Mouse (Mus musculus) lung, embryonic 15.5 days (tissue): ENCODE results near the gene Gm10031. TPM values are rescaled to one million over a fixed set of nuclear protein-coding genes. Genes with fewer than 3 reads are reported as not detected.
"Not testable (repeated sequence)": the region's sequence is repeated elsewhere in the genome, so short reads cannot be mapped to it uniquely, and the experiment has no call there.

Experiments
- ATAC-seq: fragments of 200-750 bp; cut with Nextera tagmentation; 2 replicates; pipeline ENCODE4 v1.8.0; 2017; ENCODE audit warnings: moderate number of reproducible peaks, borderline replicate concordance; ENCODE audit not compliant: low FRiP score, low TSS enrichment; ENCODE audit errors: extremely low read depth
- H3K27ac ChIP-seq: fragments of 300-500 bp; sonication (generic); 2 replicates; pipeline ENCODE4 v1.5.1; 2015; ENCODE audit warnings: moderate library complexity, mild to moderate bottlenecking, inconsistent platforms
- H3K27me3 ChIP-seq: fragments of 300-500 bp; sonication (generic); 2 replicates; pipeline ENCODE4 v1.6.1; 2015; ENCODE audit warnings: inconsistent platforms
- H3K36me3 ChIP-seq: fragments of 300-500 bp; sonication (generic); 2 replicates; pipeline ENCODE4 v1.6.1; 2015; ENCODE audit warnings: inconsistent platforms
- H3K4me1 ChIP-seq: fragments of 300-500 bp; sonication (generic); 2 replicates; pipeline ENCODE4 v1.6.1; 2015; ENCODE audit warnings: inconsistent platforms
- H3K4me2 ChIP-seq: fragments of 300-500 bp; sonication (generic); 2 replicates; pipeline ENCODE4 v1.6.1; 2015; ENCODE audit warnings: inconsistent platforms, mild to moderate bottlenecking, moderate library complexity
- H3K4me3 ChIP-seq: fragments of 300-500 bp; sonication (generic); 2 replicates; pipeline ENCODE4 v1.5.1; 2015; ENCODE audit warnings: mild to moderate bottlenecking, inconsistent platforms
- H3K9ac ChIP-seq: fragments of 300-500 bp; sonication (generic); 2 replicates; pipeline ENCODE4 v1.6.1; 2015; ENCODE audit warnings: inconsistent platforms
- H3K9me3 ChIP-seq: fragments of 300-500 bp; sonication (generic); 2 replicates; pipeline ENCODE4 v1.6.1; 2016; ENCODE audit warnings: inconsistent platforms
- WGBS: fragments of 180-500 bp; shearing (Covaris S2); methylation state at CpG from one replicate; pipeline ENCODE4 v1.1.7; 2015; 5-methylcytosine and 5-hydroxymethylcytosine counted together
- polyA plus RNA-seq: library from polyadenylated mRNA; unstranded; fragments of >200 nt; fragmentation: Nextera tagmentation; extraction: Ambion mirVana; gene quantifications from 2 replicates; pipeline ENCODE4 v1.2.1, GENCODE M21; 2015

The Gm10031 gene
- polyA plus RNA-seq: 0.25 and 0.27 TPM in 2 replicates

DNA sequence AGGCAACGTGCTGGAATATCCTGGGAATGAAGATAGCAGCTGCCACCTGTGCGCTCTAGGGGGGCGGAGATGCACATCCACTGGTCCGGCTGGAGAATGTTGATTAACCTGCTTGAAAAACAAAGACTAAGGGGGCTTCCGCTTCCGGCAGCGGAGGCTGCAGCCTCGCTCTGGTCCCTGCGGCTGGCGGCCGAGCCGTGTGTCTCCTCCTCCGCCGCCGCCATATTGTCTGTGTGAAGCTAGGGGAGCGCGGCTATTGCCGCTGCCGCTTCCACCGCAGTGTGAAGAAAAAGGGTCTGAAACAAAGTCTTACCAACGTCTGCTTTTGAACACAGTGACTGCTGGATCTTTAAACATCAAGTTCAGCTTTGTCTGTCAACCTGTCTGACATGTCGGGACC is at the start of gene Gm10031:
Gene Gm10031 (plus strand): TSS at position 171 of the 400 bp plus-strand sequence.
- H3K27ac ChIP-seq, H3K4me2 ChIP-seq, H3K9ac ChIP-seq, H3K9me3 ChIP-seq, H3K4me3 ChIP-seq, ATAC-seq, H3K36me3 ChIP-seq, H3K27me3 ChIP-seq, H3K4me1 ChIP-seq: not testable (repeated sequence)
- WGBS: 89% methylated on average over 22 of the region's 22 CpGs

DNA sequence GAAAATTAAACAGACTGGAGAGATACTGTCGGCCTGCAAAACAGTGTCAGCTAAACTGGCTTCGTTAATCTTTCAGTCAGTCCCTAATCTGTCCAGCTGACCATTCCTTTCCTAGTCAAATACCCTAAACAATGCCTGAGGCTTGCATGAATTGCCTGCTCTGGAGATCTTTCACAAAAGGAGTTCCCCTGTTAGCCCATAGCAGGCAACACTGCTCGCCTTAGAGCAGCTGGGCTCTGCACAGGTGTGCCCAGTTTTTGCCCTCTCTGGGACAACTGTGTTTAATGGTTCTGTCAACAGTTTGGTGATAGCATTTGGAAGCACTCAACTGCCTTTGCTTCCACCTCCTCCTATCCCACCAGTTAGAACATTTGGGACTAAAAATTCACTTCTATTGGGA is 49.0 kb upstream of the Gm10031 start:
- no peak overlapping the region for H3K4me3 ChIP-seq
- H3K27ac ChIP-seq: no peak overlapping the region
- peaks cover 33% of the 10 kb centered on the region for H3K4me1 ChIP-seq
- no peak overlapping the region for H3K4me2 ChIP-seq
- no peak overlapping the region for H3K9ac ChIP-seq
- no peaks in the 10 kb centered on the region for H3K9me3 ChIP-seq
- no peak for ATAC-seq
- H3K27me3 ChIP-seq: no peaks in the 10 kb centered on the region
- no peaks in the 10 kb centered on the region for H3K36me3 ChIP-seq
- WGBS: 53% methylated on average over 3 of the region's 3 CpGs

DNA sequence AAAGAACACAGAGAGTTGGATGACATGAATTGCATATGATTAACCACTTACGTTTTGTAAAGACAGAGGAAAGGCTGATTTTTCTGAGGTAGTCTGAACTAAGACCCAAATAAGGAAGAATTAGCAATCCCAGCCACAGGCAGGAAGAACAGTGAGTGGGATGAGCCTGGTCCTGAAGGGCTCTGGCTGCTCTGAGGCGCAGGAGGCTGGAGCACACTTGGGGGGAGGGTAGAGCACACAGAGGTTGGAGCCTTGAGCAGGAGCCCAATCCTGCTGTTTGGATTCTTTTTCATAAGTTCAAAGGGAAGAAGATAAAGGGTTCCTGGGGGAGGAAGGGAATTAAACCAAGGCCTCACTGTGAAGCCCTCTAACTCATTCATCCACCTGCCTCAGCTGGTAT is 47.8 kb upstream of the Gm10031 start:
- Histone ChIP-seq H3K9ac (no peak overlapping the region), H3K4me2 (no peak overlapping the region), H3K36me3 (no peaks in the 10 kb centered on the region), H3K9me3 (no peaks in the 10 kb centered on the region), H3K27ac (no peak overlapping the region), H3K4me1 (peaks cover 25% of the 10 kb centered on the region), H3K4me3 (no peak overlapping the region), H3K27me3 (no peaks in the 10 kb centered on the region)
- ATAC-seq: no peak
- WGBS: 47% methylated on average over 2 of the region's 2 CpGs

DNA sequence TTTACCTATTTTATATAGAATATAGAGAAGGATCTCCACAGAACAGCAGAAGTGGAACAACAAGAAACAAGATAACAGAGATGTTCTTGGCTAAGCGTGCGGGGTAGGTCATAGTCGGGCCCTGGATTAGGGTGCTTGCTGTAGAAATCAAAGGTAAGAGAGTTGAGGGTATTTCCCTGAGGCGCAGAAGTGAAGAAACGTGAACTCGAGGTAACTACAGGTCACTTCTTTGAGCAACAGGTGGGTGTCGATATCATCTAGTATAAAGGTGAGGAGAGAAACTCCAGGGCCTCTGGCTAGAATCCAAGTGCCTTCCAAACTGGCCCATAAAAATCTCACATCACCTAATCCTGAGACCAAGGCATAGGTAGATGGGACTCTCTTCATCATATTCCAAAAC is 47.3 kb upstream of the Gm10031 start:
- Histone ChIP-seq H3K9ac (no peak overlapping the region), H3K27ac (no peak overlapping the region), H3K36me3 (no peaks in the 10 kb centered on the region), H3K4me3 (no peak overlapping the region), H3K9me3 (no peaks in the 10 kb centered on the region), H3K4me1 (peaks cover 20% of the 10 kb centered on the region), H3K27me3 (no peaks in the 10 kb centered on the region), H3K4me2 (no peak overlapping the region)
- WGBS: 49% methylated on average over 7 of the region's 7 CpGs
- no peak for ATAC-seq

DNA sequence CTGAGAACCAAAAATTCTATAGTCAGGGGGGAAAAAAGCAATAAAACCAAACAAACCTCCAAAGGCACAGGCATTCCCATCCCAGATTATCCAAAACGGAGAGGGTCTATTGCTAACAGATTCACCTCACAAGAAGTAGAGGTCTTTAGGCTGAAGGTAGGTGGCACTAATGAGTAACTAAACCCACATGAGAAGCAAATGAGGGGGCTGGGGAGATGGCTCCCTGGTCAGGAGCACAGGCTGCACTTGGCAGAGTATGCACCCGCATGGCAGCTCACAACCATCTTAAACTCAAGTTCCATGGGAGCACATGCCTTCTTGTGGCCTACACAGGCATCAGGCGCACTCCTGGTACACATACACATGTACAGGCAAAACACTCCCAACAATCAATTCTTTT is 42.0 kb upstream of the Gm10031 start:
- no peak for ATAC-seq
- Histone ChIP-seq H3K9me3 (no peaks in the 10 kb centered on the region), H3K4me1 (no peaks in the 10 kb centered on the region), H3K4me2 (no peak overlapping the region), H3K36me3 (no peaks in the 10 kb centered on the region), H3K27ac (no peak overlapping the region), H3K27me3 (no peaks in the 10 kb centered on the region), H3K4me3 (no peak overlapping the region), H3K9ac (no peak overlapping the region)
- 89% methylated on average over 3 of the region's 3 CpGs for WGBS

DNA sequence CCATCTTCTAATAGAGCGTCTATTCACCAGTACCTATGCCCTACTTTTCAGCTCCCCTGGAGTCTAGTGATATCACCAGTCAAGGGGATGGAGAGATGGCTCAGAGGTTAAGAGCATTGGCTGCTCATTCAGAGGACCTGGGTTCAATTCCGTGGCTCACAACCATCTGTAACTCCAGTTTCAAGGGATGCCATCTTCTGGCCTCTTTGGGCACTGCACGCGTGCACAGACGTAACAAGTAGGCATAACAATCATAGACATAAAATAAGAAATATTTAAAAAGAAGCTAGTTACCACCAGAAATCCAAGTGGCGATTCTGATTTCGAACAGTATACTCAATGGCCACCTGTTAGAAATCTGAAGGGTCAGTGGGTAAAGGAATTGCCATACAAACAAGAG is 36.3 kb upstream of the Gm10031 start:
- Histone ChIP-seq H3K4me1 (no peaks in the 10 kb centered on the region), H3K4me3 (no peak overlapping the region), H3K9ac (no peak overlapping the region), H3K27me3 (no peaks in the 10 kb centered on the region), H3K36me3 (no peaks in the 10 kb centered on the region), H3K4me2 (no peak overlapping the region), H3K27ac (no peak overlapping the region), H3K9me3 (no peaks in the 10 kb centered on the region)
- ATAC-seq: no peak
- WGBS: 94% methylated on average over 7 of the region's 7 CpGs

DNA sequence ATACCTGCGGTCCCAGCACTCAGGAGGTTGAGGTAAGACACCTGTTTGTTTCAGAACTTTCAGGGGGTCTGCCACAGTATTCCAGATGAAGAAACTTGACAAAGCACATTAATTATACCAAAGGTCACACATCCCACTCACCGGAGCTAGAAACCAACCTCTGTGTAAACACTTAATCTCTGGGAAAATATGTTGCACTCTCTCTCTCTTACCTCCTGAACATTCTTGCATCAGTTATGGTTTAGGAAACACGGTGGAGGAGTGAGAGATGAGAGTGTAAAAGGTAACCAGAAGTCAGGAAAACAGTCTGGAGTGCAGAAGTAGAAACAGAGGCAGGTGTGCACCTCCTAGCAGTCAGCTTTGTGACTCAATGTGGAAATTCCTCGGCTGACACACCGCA is 35.8 kb upstream of the Gm10031 start:
- WGBS: 62% methylated on average over 5 of the region's 5 CpGs
- Histone ChIP-seq H3K36me3 (no peaks in the 10 kb centered on the region), H3K4me3 (no peak overlapping the region), H3K9ac (no peak overlapping the region), H3K9me3 (no peaks in the 10 kb centered on the region), H3K27ac (no peak overlapping the region), H3K4me2 (no peak overlapping the region), H3K27me3 (no peaks in the 10 kb centered on the region), H3K4me1 (no peaks in the 10 kb centered on the region)
- ATAC-seq: no peak

DNA sequence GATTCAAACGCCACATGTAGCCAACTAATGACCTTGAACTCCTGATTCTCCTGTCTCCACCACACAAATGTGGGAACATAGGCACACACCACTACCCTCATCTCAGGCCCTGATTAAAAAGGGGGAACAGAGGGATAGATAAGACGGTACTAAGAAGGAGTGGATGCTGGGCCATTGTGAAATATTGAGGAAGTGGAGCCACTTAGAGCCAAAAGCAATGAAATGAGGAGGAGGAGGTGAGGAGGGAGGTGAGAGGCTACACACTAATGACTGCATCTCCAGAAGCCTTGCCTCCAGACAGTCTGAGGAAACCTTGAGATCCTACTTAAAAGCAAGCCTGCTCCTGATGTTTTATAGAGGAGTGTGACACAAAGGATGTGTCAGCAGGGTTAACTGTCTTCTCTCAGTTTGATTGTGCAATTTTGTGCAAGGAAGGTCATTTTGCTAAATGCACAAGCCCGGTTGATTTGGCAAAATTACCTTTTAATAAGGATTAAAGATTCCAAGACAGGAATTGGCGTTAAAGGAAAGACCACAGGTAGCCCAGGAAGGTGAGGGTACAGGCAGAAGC is 32.5 kb upstream of the Gm10031 start:
- Histone ChIP-seq H3K4me2 (no peak overlapping the region), H3K9ac (no peak overlapping the region), H3K27me3 (no peaks in the 10 kb centered on the region), H3K27ac (no peak overlapping the region), H3K36me3 (no peaks in the 10 kb centered on the region), H3K4me1 (no peaks in the 10 kb centered on the region), H3K9me3 (no peaks in the 10 kb centered on the region), H3K4me3 (no peak overlapping the region)
- no peak for ATAC-seq
- 64% methylated on average over 4 of the region's 4 CpGs for WGBS

DNA sequence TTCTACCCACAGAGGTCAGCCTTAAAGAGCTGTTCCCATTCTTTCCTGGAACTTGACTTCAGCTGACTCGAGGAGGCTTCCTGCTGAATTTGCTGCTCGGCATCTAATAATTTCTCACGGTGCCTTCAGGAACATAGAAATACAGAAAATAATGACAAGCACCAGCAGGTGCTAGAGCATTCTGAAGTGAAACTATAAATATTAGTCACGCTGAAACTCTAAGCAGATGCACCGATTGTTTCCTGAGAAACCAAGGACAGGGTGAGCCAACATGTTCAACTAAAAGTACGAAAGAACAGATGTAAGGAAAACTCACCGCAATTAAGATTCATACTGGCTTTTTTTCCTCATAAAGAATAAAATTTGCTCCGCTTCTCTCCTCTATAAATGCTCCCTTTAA is 28.8 kb upstream of the Gm10031 start:
- Histone ChIP-seq H3K4me2 (no peak overlapping the region), H3K9me3 (no peaks in the 10 kb centered on the region), H3K4me1 (no peaks in the 10 kb centered on the region), H3K4me3 (no peak overlapping the region), H3K36me3 (no peaks in the 10 kb centered on the region), H3K27me3 (no peaks in the 10 kb centered on the region), H3K27ac (no peak overlapping the region), H3K9ac (no peak overlapping the region)
- ATAC-seq: no peak
- WGBS: 85% methylated on average over 8 of the region's 8 CpGs

DNA sequence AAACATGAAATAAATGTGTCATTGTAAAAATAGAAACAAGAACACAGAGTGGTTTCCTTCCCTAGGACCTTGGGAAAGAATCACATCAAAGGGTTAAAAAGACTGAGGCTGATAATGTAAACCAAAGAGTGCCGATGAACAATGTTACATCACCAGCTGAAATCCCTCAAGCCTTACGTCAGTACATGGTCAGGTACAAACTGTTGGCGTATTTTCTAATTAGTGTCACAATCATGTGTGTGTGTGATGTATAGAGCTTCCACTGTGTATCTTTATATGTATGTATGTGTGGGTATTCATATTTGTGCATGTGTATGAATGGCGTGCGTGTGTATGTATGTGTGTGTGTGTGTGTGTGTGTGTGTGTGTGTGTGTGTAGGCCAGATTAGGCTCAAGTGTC is 26.9 kb upstream of the Gm10031 start:
- no peak overlapping the region for H3K4me3 ChIP-seq
- no peak overlapping the region for H3K9ac ChIP-seq
- H3K27me3 ChIP-seq: no peaks in the 10 kb centered on the region
- 49% methylated on average over 5 of the region's 5 CpGs for WGBS
- no peak overlapping the region for H3K4me2 ChIP-seq
- H3K9me3 ChIP-seq: no peaks in the 10 kb centered on the region
- no peaks in the 10 kb centered on the region for H3K36me3 ChIP-seq
- H3K4me1 ChIP-seq: no peaks in the 10 kb centered on the region
- no peak for ATAC-seq
- no peak overlapping the region for H3K27ac ChIP-seq

DNA sequence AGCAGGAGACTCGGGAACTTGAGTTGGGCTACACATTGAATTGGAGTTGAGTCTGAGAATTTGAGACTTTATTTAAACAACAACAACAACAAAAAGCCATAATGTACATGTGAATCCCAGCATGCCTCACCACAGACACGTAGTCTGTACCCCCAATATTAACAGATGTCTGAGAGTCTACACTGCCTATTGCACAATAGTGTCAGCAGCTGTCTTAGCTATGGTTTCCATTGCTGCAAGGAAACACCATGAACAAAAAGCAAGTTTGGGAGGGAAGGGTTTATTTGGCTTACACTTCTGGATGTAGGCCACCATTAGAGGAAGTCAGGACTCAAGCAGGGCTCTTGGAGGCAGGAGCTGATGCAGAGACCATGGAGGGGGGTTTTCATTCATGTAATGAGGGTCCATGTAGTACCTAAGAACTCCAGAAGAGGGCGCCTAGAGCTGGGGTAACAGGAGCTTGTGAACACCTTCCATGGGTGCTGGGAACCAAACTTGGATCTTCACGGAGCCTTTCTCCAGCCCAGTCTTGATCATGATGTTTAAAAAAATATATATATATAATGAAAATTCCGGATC is 18.8 kb upstream of the Gm10031 start:
- no peak overlapping the region for H3K27ac ChIP-seq
- no peak overlapping the region for H3K4me2 ChIP-seq
- H3K4me1 ChIP-seq: no peaks in the 10 kb centered on the region
- H3K27me3 ChIP-seq: no peaks in the 10 kb centered on the region
- H3K9ac ChIP-seq: no peak overlapping the region
- no peak overlapping the region for H3K4me3 ChIP-seq
- H3K9me3 ChIP-seq: no peaks in the 10 kb centered on the region
- no peak for ATAC-seq
- no peaks in the 10 kb centered on the region for H3K36me3 ChIP-seq
- WGBS: 68% methylated on average over 5 of the region's 5 CpGs

DNA sequence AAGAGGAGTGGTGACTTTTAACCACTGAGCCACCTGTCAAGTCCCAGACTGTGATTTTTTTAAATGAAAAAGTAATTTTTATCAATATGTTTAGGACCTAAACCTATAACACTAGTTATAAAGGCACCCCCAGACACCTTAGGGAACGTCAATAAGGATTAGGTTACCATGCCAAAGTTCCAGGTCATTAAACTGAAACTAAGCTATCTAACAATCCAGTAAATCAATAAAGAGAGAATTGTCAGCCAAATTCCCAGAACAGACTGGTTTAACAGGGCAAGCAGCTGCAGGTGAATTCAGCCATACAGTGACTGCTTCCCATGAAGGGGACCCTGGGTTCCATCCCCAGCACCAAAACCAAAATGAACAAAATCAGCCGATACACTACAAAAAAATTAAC is 17.9 kb upstream of the Gm10031 start:
- no peaks in the 10 kb centered on the region for H3K27me3 ChIP-seq
- 86% methylated on average over 2 of the region's 2 CpGs for WGBS
- no peak overlapping the region for H3K4me3 ChIP-seq
- no peak overlapping the region for H3K27ac ChIP-seq
- H3K36me3 ChIP-seq: no peaks in the 10 kb centered on the region
- no peak for ATAC-seq
- no peaks in the 10 kb centered on the region for H3K4me1 ChIP-seq
- H3K4me2 ChIP-seq: no peak overlapping the region
- H3K9me3 ChIP-seq: no peaks in the 10 kb centered on the region
- no peak overlapping the region for H3K9ac ChIP-seq

DNA sequence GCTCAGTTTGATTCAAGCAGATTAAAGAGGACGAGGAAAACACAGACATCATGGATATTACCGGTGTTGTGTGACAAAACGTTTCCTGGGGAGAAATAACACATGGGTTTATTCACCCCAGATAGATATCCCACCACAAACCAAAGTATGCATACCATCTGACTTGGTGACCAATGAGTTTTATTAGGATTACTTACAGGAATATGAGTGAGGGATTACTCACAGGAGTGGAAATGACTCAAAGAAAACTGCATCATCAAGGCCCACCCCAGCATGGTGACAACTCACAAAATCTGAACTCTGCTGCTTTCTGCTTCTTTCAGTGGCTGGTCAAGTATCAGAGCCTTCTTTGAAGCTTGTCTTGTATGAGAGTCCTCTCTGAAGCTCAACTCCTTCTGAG is 16.1 kb upstream of the Gm10031 start:
- 72% methylated on average over 3 of the region's 3 CpGs for WGBS
- ATAC-seq: no peak
- no peaks in the 10 kb centered on the region for H3K4me1 ChIP-seq
- no peak overlapping the region for H3K9ac ChIP-seq
- H3K4me2 ChIP-seq: no peak overlapping the region
- no peak overlapping the region for H3K27ac ChIP-seq
- no peaks in the 10 kb centered on the region for H3K36me3 ChIP-seq
- H3K27me3 ChIP-seq: no peaks in the 10 kb centered on the region
- no peaks in the 10 kb centered on the region for H3K9me3 ChIP-seq
- no peak overlapping the region for H3K4me3 ChIP-seq
